Mouse (Mus musculus): Measurements from ENCODE around the gene Casp8. TPM values are rescaled to one million over a fixed set of nuclear protein-coding genes. Genes with fewer than 3 reads are reported as not detected.
"Not testable (repeated sequence)": the region's sequence is repeated elsewhere in the genome, so short reads cannot be mapped to it uniquely, and the experiment has no call there.

Gene Casp8
- polyA plus RNA-seq, 1 experiment from 2014 or later, result 18.9 TPM

- WGBS, result 83% methylated on average over 13 of the region's 13 CpGs
- H3K4me2 ChIP-seq (ENCODE audit: low read depth, severe bottlenecking); DNase-seq (ENCODE audit: low spot score); H3K27ac ChIP-seq (replicated peaks; ENCODE audit: low read depth, low read length); H3K4me3 ChIP-seq (ENCODE audit: low read depth, low read length); H3K9ac ChIP-seq (ENCODE audit: low read length); H3K4me1 ChIP-seq (ENCODE audit: control insufficient read depth, insufficient read depth, low read length); H3K36me3 ChIP-seq (ENCODE audit: control insufficient read depth, insufficient read depth, low read length); H3K9me3 ChIP-seq (ENCODE audit: control insufficient read depth, low read length); ATAC-seq (ENCODE audit: insufficient number of reproducible peaks, low FRiP score, low TSS enrichment, low read depth); H3K27me3 ChIP-seq (ENCODE audit: control insufficient read depth, insufficient read depth, low read length): not testable (repeated sequence)
Measured at GRCm38 (mm10) chr1:58859738-58860365, 64.7 kb downstream of the Casp8 start.

- not testable (repeated sequence) for H3K9ac ChIP-seq (ENCODE audit: low read length); H3K27ac ChIP-seq (replicated peaks; ENCODE audit: low read depth, low read length); H3K36me3 ChIP-seq (ENCODE audit: control insufficient read depth, insufficient read depth, low read length); H3K4me2 ChIP-seq (ENCODE audit: low read depth, severe bottlenecking); ATAC-seq (ENCODE audit: insufficient number of reproducible peaks, low FRiP score, low TSS enrichment, low read depth); H3K27me3 ChIP-seq (ENCODE audit: control insufficient read depth, insufficient read depth, low read length); H3K4me3 ChIP-seq (ENCODE audit: low read depth, low read length); H3K9me3 ChIP-seq (ENCODE audit: control insufficient read depth, low read length); DNase-seq (ENCODE audit: low spot score); H3K4me1 ChIP-seq (ENCODE audit: control insufficient read depth, insufficient read depth, low read length)
- WGBS, result 93% methylated on average over 3 of the region's 3 CpGs
Measured at GRCm38 (mm10) chr1:58860586-58860985, 65.4 kb downstream of the Casp8 start.

- not testable (repeated sequence) for H3K36me3 ChIP-seq (ENCODE audit: control insufficient read depth, insufficient read depth, low read length); H3K27ac ChIP-seq (replicated peaks; ENCODE audit: low read depth, low read length); H3K9ac ChIP-seq (ENCODE audit: low read length); H3K4me1 ChIP-seq (ENCODE audit: control insufficient read depth, insufficient read depth, low read length); H3K27me3 ChIP-seq (ENCODE audit: control insufficient read depth, insufficient read depth, low read length); H3K4me3 ChIP-seq (ENCODE audit: low read depth, low read length); H3K4me2 ChIP-seq (ENCODE audit: low read depth, severe bottlenecking); ATAC-seq (ENCODE audit: insufficient number of reproducible peaks, low FRiP score, low TSS enrichment, low read depth); H3K9me3 ChIP-seq (ENCODE audit: control insufficient read depth, low read length); DNase-seq (ENCODE audit: low spot score)
- WGBS, result 93% methylated on average over 4 of the region's 4 CpGs
Measured at GRCm38 (mm10) chr1:58876500-58876899, 81.3 kb downstream of the Casp8 start.

GRCm38 (mm10) chr1:58879291-58879690 lies 84.1 kb downstream of the Casp8 start:
- H3K36me3 ChIP-seq (ENCODE audit: control insufficient read depth, insufficient read depth, low read length); DNase-seq (ENCODE audit: low spot score); H3K4me1 ChIP-seq (ENCODE audit: control insufficient read depth, insufficient read depth, low read length); ATAC-seq (ENCODE audit: insufficient number of reproducible peaks, low FRiP score, low TSS enrichment, low read depth); H3K4me3 ChIP-seq (ENCODE audit: low read depth, low read length); H3K9ac ChIP-seq (ENCODE audit: low read length); H3K27ac ChIP-seq (replicated peaks; ENCODE audit: low read depth, low read length); H3K27me3 ChIP-seq (ENCODE audit: control insufficient read depth, insufficient read depth, low read length); H3K4me2 ChIP-seq (ENCODE audit: low read depth, severe bottlenecking); H3K9me3 ChIP-seq (ENCODE audit: control insufficient read depth, low read length): not testable (repeated sequence)
- WGBS, result 94% methylated on average over 2 of the region's 2 CpGs

GRCm38 (mm10) chr1:58883279-58883678 lies 88.1 kb downstream of the Casp8 start:
- H3K27me3 ChIP-seq (ENCODE audit: control insufficient read depth, insufficient read depth, low read length); H3K4me1 ChIP-seq (ENCODE audit: control insufficient read depth, insufficient read depth, low read length); ATAC-seq (ENCODE audit: insufficient number of reproducible peaks, low FRiP score, low TSS enrichment, low read depth); H3K4me2 ChIP-seq (ENCODE audit: low read depth, severe bottlenecking); DNase-seq (ENCODE audit: low spot score); H3K4me3 ChIP-seq (ENCODE audit: low read depth, low read length); H3K9me3 ChIP-seq (ENCODE audit: control insufficient read depth, low read length); H3K9ac ChIP-seq (ENCODE audit: low read length); H3K36me3 ChIP-seq (ENCODE audit: control insufficient read depth, insufficient read depth, low read length); H3K27ac ChIP-seq (replicated peaks; ENCODE audit: low read depth, low read length): not testable (repeated sequence)
- 92% methylated on average over 9 of the region's 9 CpGs for WGBS

- no peak overlapping the region for H3K4me2 ChIP-seq (ENCODE audit: low read depth, severe bottlenecking)
- H3K9ac ChIP-seq (ENCODE audit: low read length), result no peak overlapping the region
- H3K4me1 ChIP-seq (ENCODE audit: control insufficient read depth, insufficient read depth, low read length), result no peaks in the 10 kb centered on the region
- WGBS, result 86% methylated on average over 4 of the region's 4 CpGs
- ATAC-seq (ENCODE audit: insufficient number of reproducible peaks, low FRiP score, low TSS enrichment, low read depth) (no peak), DNase-seq (ENCODE audit: low spot score) (peak; percentile 1)
- H3K27me3 ChIP-seq (ENCODE audit: control insufficient read depth, insufficient read depth, low read length), result no peaks in the 10 kb centered on the region
- H3K9me3 ChIP-seq (ENCODE audit: control insufficient read depth, low read length), result no peaks in the 10 kb centered on the region
- no peaks in the 10 kb centered on the region for H3K36me3 ChIP-seq (ENCODE audit: control insufficient read depth, insufficient read depth, low read length)
- no peak overlapping the region for H3K27ac ChIP-seq (replicated peaks; ENCODE audit: low read depth, low read length)
- no peak overlapping the region for H3K4me3 ChIP-seq (ENCODE audit: low read depth, low read length)
Measured at GRCm38 (mm10) chr1:58885646-58886045, 90.5 kb downstream of the Casp8 start.

GRCm38 (mm10) chr1:58889826-58890546 lies 94.8 kb downstream of the Casp8 start:
- no peak for ATAC-seq (ENCODE audit: insufficient number of reproducible peaks, low FRiP score, low TSS enrichment, low read depth)
- Histone ChIP-seq H3K9me3 (ENCODE audit: control insufficient read depth, low read length) (no peaks in the 10 kb centered on the region), H3K9ac (ENCODE audit: low read length) (no peak overlapping the region), H3K27me3 (ENCODE audit: control insufficient read depth, insufficient read depth, low read length) (no peaks in the 10 kb centered on the region), H3K4me1 (ENCODE audit: control insufficient read depth, insufficient read depth, low read length) (no peaks in the 10 kb centered on the region), H3K36me3 (ENCODE audit: control insufficient read depth, insufficient read depth, low read length) (no peaks in the 10 kb centered on the region), H3K27ac (replicated peaks; ENCODE audit: low read depth, low read length) (no peak overlapping the region), H3K4me3 (ENCODE audit: low read depth, low read length) (no peak overlapping the region), H3K4me2 (ENCODE audit: low read depth, severe bottlenecking) (no peak overlapping the region)
- DNase-seq (ENCODE audit: low spot score), result peak; percentile 19
- 68% methylated on average over 5 of the region's 5 CpGs for whole genome bisulfite sequencing

- WGBS, result 77% methylated on average over 4 of the region's 5 CpGs
- not testable (repeated sequence) for H3K36me3 ChIP-seq (ENCODE audit: control insufficient read depth, insufficient read depth, low read length); H3K9me3 ChIP-seq (ENCODE audit: control insufficient read depth, low read length); H3K9ac ChIP-seq (ENCODE audit: low read length); H3K4me3 ChIP-seq (ENCODE audit: low read depth, low read length); H3K27me3 ChIP-seq (ENCODE audit: control insufficient read depth, insufficient read depth, low read length); H3K27ac ChIP-seq (replicated peaks; ENCODE audit: low read depth, low read length); H3K4me1 ChIP-seq (ENCODE audit: control insufficient read depth, insufficient read depth, low read length); H3K4me2 ChIP-seq (ENCODE audit: low read depth, severe bottlenecking); ATAC-seq (ENCODE audit: insufficient number of reproducible peaks, low FRiP score, low TSS enrichment, low read depth)
- DNase-seq (ENCODE audit: low spot score), result peak; percentile 4
Measured at GRCm38 (mm10) chr1:58890697-58891290, 95.6 kb downstream of the Casp8 start.

Measured in limb, embryonic 11.5 days (tissue).